Mouse (Mus musculus): ENCODE measurements around the gene Svopl. TPM values are rescaled to one million over a fixed set of nuclear protein-coding genes. Genes with fewer than 3 reads are reported as not detected.

Gene Svopl
- 0.58 and 0.66 TPM in 2 replicates for polyA plus RNA-seq (2012; rRNA removed)

DNA sequence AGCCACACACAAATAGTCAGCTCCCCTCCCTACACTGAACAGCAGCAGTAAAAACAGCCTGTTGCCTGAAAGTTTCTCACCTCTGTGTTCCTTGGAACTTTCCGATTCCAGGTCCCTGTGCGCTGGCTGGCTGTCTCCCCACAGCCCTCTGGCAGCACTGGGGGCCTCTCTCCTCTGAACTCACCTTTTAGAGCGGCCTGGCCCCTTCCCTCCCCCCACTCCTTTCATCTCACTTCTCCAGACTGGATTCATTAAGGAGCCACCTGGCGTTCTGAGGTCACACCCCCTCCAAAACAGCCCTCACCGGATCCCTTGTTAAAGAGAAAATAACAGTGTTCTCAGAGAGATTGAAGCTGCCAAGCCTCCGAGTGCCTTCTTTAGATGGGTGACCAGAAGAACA lies at the start of gene Svopl:
TSS of gene Svopl (minus strand) at position 159 of the 400 bp plus-strand sequence.
- no peak for DNase-seq
- 67% methylated on average over 6 of the region's 6 CpGs for WGBS
- TF ChIP-seq CTCF (IDR thresholded peaks at IDR 0.05; ENCODE audit: insufficient read depth, low read length) (no peak), POLR2A (IDR thresholded peaks at IDR 0.05; ENCODE audit: borderline replicate concordance, extremely low read depth, low read depth, low read length) (no peak)
- Histone ChIP-seq H3K4me1 (ENCODE audit: control insufficient read depth, insufficient read depth, low read length) (peaks cover 5% of the 10 kb centered on the region; the same call in 1 of the 2 replicates), H3K4me3 (replicated peaks; ENCODE audit: extremely low read depth, low read depth, low read length) (no peak within 1 kb of the TSS)

DNA sequence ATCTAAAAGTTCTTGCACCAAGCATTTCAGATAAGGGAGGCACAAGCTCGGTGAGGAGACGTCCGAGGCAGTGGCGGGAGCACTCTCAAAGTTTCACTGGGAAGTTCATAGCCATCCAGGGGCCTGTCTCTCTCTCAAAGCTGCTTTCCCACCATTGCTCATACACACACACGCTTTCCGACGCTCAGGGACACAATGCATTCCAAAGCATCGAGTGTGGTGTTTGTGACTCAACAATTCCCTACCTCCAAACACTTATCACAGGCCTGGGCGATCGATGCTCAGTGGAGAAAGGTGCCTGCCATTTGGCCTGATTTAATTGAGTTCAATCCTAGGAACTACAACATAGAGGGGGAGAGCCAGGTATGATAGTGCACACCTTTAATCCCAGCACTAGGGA lies 47.9 kb upstream of the Svopl start:
- TF ChIP-seq POLR2A (IDR thresholded peaks at IDR 0.05; ENCODE audit: borderline replicate concordance, extremely low read depth, low read depth, low read length) = no peak
- no peak for TF ChIP-seq CTCF (IDR thresholded peaks at IDR 0.05; ENCODE audit: insufficient read depth, low read length)
- no peaks in the 10 kb centered on the region for H3K4me1 ChIP-seq (ENCODE audit: control insufficient read depth, insufficient read depth, low read length)
- H3K4me3 ChIP-seq (replicated peaks; ENCODE audit: extremely low read depth, low read depth, low read length) = no peak overlapping the region
- DNase-seq = no peak
- 82% methylated on average over 10 of the region's 10 CpGs for WGBS

DNA sequence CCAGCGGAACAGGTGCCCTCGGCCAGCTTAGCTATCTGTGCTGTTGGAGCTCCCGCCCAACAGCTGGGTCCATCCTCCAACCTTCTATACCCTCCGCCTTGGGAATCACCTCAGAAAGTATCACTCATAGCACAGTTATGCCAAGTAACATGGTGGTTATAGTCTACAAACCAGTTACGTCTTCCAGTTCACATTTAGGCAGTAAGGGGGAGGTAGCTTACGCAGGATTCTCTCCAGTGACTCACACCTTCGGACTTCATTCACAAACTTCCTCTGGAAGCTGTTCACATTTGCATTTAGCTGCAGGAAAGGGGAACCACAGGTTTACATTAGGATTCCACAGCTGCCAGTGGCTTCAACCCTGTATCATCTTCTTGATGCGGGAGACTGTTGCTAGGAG lies 45.7 kb upstream of the Svopl start:
- DNase-seq = no peak
- H3K4me3 ChIP-seq (replicated peaks; ENCODE audit: extremely low read depth, low read depth, low read length) = no peak overlapping the region
- 90% methylated on average over 8 of the region's 8 CpGs for WGBS
- H3K4me1 ChIP-seq (ENCODE audit: control insufficient read depth, insufficient read depth, low read length) = no peaks in the 10 kb centered on the region
- TF ChIP-seq POLR2A (IDR thresholded peaks at IDR 0.05; ENCODE audit: borderline replicate concordance, extremely low read depth, low read depth, low read length) = no peak
- TF ChIP-seq CTCF (IDR thresholded peaks at IDR 0.05; ENCODE audit: insufficient read depth, low read length) = no peak

DNA sequence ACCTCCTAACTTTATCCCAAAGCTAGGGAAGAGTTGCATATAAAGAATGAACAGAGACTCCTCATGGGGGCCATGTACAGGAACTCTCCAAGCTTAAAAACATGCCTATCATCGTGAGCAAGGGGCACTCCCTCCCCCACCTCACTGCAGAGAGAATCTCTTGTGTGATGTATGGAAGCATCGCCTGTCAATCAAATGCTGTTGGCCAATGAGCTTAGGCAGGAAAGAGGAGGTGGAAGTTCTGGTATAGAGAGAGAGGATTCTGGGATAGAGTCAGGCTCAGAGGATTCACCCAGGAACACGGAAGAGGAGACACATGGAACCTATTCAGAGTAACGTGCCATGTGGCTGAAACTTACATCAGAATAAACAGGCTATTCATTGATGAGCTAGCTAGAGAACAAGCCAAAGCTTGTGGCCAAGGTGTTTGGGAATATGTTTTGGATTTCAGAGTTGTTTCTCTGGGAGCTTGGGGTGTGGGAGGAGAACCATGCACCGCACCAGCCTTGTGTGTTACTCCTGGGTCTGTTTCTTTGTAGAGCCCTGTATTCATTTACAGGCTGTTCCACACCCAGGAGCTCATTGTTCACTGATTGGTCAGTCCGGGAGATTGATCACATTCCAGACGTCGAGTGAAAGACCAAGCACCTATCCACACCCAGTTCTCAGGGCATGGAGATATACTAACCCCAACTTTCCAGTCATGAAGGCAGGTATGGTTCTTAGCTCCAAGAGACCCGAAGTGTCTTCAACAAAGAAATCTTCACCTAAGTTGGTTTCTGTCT lies 40.6 kb upstream of the Svopl start:
- Histone ChIP-seq H3K4me1 (ENCODE audit: control insufficient read depth, insufficient read depth, low read length) (no peaks in the 10 kb centered on the region), H3K4me3 (replicated peaks; ENCODE audit: extremely low read depth, low read depth, low read length) (no peak overlapping the region)
- 73% methylated on average over 9 of the region's 9 CpGs for WGBS
- DNase-seq = no peak
- TF ChIP-seq POLR2A (IDR thresholded peaks at IDR 0.05; ENCODE audit: borderline replicate concordance, extremely low read depth, low read depth, low read length) (no peak), CTCF (IDR thresholded peaks at IDR 0.05; ENCODE audit: insufficient read depth, low read length) (no peak)

DNA sequence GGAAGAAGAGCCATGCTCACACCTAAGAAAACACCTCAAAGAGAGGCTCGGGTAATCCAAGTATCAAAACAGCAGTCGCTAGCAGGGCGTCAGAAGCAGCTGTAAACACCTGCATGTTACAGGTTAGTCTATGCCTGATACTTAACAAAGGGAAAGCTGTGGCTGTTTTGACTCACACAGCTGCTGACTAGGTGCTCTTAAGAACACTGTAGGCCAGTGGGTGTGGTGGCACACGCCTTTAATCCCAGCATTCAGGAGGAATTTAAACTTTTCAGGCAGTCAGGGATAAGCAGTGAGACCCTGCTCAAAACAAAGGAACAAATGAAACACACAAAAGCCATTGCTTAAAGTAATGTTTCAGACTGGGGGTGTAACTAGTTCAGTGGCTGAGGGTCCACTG lies 36.4 kb upstream of the Svopl start:
- TF ChIP-seq POLR2A (IDR thresholded peaks at IDR 0.05; ENCODE audit: borderline replicate concordance, extremely low read depth, low read depth, low read length) (no peak), CTCF (IDR thresholded peaks at IDR 0.05; ENCODE audit: insufficient read depth, low read length) (no peak)
- H3K4me1 ChIP-seq (ENCODE audit: control insufficient read depth, insufficient read depth, low read length) = peaks cover 3% of the 10 kb centered on the region
- WGBS = 51% methylated on average over 4 of the region's 4 CpGs
- no peak for DNase-seq
- no peak overlapping the region for H3K4me3 ChIP-seq (replicated peaks; ENCODE audit: extremely low read depth, low read depth, low read length)

DNA sequence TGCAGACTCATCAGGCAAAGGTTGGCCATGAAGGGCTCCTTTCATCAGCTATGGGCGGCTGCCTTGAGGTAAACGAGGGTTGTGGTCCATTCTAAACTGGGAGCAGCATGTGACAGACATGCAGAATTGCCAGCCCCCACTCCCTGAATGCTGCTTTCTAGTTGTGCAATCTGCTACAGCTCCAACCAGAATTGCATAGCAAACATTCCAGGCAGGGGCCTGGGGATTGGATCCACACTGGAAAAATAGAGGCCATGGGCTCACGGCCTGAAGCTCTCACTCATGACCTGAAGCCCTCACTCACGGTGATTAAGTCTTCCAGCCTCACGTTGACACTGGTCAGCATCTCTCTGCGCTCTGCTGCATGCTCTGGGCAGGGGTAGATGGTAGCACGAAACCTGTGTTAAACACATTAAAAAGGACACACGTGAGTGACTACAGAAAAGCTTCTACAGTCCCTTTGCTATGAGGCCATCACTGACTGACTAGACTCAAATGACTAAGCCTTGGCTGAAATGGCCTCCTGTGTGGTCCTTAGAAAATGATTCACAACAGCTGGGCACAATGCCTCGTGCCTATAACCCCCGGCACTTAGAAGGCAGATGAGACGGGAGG lies 35.0 kb upstream of the Svopl start:
- WGBS = 53% methylated on average over 11 of the region's 11 CpGs
- TF ChIP-seq POLR2A (IDR thresholded peaks at IDR 0.05; ENCODE audit: borderline replicate concordance, extremely low read depth, low read depth, low read length) (no peak), CTCF (IDR thresholded peaks at IDR 0.05; ENCODE audit: insufficient read depth, low read length) (no peak)
- DNase-seq = peak; percentile 22

DNA sequence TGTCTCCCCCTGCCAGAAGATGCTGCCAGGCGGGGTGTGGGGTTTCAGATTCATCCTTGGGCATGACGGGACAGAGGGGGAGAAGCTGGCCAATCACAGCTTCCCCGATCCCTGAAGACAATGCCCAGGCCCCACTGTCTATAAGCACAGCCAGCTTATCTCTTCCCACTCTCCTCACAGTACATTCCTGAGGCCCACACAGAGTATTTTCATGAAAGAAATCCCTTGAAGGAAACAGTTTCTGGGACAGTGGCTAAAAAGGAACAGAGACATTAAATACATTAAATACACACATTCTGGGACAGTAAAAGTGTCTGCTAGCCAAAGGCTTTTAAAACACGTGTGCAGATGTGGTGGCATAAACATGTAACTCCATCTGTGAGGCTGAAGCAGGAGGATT lies 33.6 kb upstream of the Svopl start:
- DNase-seq = no peak
- TF ChIP-seq POLR2A (IDR thresholded peaks at IDR 0.05; ENCODE audit: borderline replicate concordance, extremely low read depth, low read depth, low read length) (no peak), CTCF (IDR thresholded peaks at IDR 0.05; ENCODE audit: insufficient read depth, low read length) (no peak)
- WGBS = 66% methylated on average over 4 of the region's 4 CpGs
- H3K4me3 ChIP-seq (replicated peaks; ENCODE audit: extremely low read depth, low read depth, low read length) = no peak overlapping the region
- peaks cover 3% of the 10 kb centered on the region for H3K4me1 ChIP-seq (ENCODE audit: control insufficient read depth, insufficient read depth, low read length)

More for the DNA sequence above, 35.0 kb upstream of the Svopl start:
- Histone ChIP-seq H3K4me1 (ENCODE audit: control insufficient read depth, insufficient read depth, low read length) (peaks cover 3% of the 10 kb centered on the region), H3K4me3 (replicated peaks; ENCODE audit: extremely low read depth, low read depth, low read length) (no peak overlapping the region)

DNA sequence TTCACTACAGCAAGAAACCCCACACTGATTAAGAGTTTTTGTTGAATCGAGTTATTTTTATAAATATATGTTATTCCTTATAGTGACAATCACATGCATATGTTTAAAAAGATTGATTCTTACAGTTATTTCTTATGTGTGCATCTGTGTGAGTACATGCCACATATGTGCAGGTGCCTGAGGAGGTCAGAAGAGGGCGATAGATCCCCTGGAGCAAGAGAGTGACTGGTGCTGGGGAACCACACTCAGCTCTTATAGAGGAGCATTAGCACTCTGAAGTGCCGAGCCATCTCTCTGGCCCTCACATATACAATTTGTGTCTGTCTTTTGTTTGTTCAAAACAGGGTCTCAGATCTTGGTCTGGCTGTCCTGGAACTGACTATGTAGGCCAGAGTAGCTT lies 26.8 kb upstream of the Svopl start:
- Histone ChIP-seq H3K4me1 (ENCODE audit: control insufficient read depth, insufficient read depth, low read length) (no peaks in the 10 kb centered on the region), H3K4me3 (replicated peaks; ENCODE audit: extremely low read depth, low read depth, low read length) (no peak overlapping the region)
- no peak for TF ChIP-seq CTCF (IDR thresholded peaks at IDR 0.05; ENCODE audit: insufficient read depth, low read length)
- no peak for TF ChIP-seq POLR2A (IDR thresholded peaks at IDR 0.05; ENCODE audit: borderline replicate concordance, extremely low read depth, low read depth, low read length)
- DNase-seq = no peak
- 98% methylated on average over 3 of the region's 3 CpGs for WGBS

DNA sequence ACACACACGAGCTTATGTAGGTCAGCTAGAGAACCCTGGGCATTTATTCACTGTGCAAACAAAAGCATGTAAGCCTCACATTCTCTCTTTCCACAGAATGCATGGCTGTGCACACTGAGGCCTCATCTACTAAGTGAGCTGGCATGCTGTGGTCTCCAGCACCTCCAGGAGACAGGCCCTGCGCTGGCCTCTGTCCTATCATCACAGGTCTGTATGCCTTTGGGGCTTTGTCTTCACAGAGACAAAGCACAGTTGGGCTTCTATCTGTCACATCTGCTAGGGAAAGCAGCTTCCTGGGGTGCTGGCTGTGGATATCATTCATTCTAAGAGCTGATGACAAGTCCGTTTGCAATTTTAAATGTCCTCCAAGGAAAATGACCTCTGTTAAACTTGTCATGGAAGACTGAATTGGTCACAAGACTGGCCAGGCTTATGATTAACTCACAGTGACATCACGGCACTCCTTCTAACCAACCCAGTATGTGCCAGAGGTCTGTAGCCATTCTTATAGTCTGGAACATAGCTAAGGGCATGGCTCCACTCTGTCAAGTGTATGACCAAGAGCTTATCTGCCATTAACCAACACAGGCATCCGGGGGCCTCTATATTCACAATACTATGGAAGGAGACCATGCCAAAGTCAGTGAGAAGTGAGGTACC lies 25.5 kb upstream of the Svopl start:
- no peak for DNase-seq
- Histone ChIP-seq H3K4me1 (ENCODE audit: control insufficient read depth, insufficient read depth, low read length) (no peaks in the 10 kb centered on the region), H3K4me3 (replicated peaks; ENCODE audit: extremely low read depth, low read depth, low read length) (no peak overlapping the region)
- WGBS = 71% methylated on average over 5 of the region's 5 CpGs
- TF ChIP-seq CTCF (IDR thresholded peaks at IDR 0.05; ENCODE audit: insufficient read depth, low read length) = no peak
- TF ChIP-seq POLR2A (IDR thresholded peaks at IDR 0.05; ENCODE audit: borderline replicate concordance, extremely low read depth, low read depth, low read length) = no peak
